Mouse (Mus musculus) kidney, adult 8-10 months (tissue): ENCODE measurements around the gene Wdr78.

Source experiments
- DNase-seq, 2 experiments: peaks; one replicate each; pipeline ENCODE4 v3.0.0; 2022

Wdr78 gene

DNA sequence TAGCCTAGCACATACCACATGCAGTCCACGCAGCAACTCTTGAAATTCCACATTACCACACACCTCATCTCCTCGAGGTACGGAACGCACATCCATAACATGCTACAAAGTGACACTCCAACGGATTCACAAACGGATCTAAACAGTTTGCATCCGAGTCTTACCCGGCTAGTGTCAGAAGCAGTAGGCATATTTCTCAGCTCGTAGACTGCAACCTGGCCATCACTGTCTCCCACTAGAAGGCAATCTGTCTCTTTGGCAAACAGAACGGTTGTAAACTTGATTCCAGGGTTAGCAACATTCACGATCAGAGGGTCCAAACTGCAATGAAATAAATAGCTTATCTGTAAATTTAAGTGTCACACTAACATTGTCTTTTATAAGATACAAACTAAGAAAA is 66.3 kb downstream of the Wdr78 start:
- DNase-seq = no peak

- no peak for DNase-seq
Measured at GRCm38 (mm10) chr4:103042997-103043396, 71.4 kb downstream of the Wdr78 start.

DNA sequence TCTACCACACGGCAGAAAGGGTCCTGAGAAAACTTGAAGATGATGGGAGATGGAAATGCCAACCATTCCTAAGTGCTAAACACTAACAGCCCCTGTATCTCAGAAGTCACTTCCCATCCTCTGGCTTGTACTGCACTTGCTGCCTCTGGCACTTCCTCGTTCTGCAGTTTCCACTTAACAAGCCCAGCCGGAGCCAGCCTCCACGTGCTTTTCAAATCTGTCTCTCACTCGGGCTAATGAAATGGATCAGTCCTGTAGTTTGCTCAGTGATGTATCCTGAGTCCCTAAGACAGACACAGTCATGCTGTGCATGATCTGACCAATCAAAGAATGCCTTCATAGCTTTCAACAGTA is 74.5 kb downstream of the Wdr78 start:
- no peak for DNase-seq

DNA sequence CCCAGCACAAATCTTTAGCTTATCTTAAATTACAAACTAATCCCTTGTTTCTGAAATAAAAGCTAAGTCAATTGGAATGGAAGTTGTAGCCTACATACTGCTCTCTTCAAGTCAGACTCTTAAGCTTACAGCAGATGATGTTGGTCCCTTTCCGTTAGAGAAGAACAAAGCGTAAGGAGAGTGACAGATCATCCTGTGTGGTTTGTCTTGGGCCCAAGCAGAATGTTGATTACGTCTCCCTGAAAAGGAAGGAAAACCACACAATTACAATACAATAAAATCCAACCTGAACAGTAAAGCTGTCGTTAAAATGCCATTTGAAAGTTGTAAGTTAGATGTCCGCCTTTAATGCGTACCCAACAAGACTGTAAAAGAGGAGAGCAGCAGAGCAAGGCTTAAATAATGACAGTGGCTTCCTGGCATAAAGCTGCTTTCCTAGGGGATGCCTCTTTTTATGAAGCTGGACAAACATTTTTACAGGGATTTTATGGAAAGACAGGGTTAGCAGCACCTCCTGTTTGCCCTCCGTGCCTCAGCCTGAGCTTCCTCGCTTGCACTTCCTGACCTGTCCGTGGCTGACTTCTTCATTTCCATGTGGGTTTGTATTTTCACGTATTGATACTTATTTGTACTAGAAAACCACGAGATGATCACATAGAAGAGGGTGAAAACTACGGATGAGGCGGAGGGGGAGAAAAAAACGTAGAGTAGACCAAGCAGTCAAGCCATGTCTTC is 75.1 kb downstream of the Wdr78 start:
- no peak for DNase-seq

GRCm38 (mm10) chr4:103028177-103029088 is 85.9 kb downstream of the Wdr78 start:
- no peak for DNase-seq

DNA sequence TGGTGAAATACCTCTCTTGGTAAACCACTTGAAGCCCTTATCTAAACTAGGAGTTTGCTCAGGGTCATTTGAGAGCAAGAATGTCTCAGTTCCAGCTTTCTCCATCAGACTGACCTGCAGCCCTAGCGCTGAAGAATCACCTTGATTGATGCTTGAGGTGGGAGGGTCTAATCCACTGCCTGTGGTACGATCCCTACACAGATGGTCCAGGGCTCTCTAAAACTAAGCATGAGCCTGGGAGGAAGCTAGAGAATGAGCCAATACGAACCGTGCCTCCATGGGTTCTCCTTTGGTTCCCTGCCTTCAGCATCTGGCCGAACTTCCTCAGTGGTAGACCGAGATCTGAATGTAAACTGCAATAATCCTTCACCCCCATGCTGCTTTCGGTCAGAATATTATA is 86.6 kb downstream of the Wdr78 start:
- DNase-seq = no peak

- no peak for DNase-seq
Measured at GRCm38 (mm10) chr4:103026621-103027020, 87.7 kb downstream of the Wdr78 start, which contains the start of gene Insl5. Insl5 (minus strand) TSS chr4:103026842.

GRCm38 (mm10) chr4:103013490-103013889 is 100.9 kb downstream of the Wdr78 start:
- DNase-seq = no peak

DNA sequence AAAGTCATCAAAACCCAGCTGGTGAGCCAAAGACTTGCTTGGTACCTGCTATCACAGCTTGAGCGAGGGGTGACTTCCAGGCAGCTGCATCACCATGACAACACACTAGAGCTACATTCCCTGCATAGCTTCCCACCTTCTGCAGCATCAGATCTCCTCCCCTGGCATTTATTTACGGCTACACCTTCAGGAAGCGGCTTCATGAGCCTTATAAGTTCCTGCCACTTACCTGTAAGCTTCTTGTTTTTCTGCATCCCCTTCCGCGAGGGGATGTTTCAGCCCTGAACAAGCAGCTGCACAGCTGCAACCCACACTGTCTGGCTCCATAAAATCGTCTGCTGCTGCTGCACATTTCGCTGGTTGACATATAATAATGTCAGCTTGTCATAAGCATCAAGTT is 102.5 kb downstream of the Wdr78 start:
- no peak for DNase-seq

GRCm38 (mm10) chr4:103010734-103011133 is 103.6 kb downstream of the Wdr78 start:
- DNase-seq = no peak

GRCm38 (mm10) chr4:103006943-103007418 is 107.4 kb downstream of the Wdr78 start:
- no peak for DNase-seq

DNA sequence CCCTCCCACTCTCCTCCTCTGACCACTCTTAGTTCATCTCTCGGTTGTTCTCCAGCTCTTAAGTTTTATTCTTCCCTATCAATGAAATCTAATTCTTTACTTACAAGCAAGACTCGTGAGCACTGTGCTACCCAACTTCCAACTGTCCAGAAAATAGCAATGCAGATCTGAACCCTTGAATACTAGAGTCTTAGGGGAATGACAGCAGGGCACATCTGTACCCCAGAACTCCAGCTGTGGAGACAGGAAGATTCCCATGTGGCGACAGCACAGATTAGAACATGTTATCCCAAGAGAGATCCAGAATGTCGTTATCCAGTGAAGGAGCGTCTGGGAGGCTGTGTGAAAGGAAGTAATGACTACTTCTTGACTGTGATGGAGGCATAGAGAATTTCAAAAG is 108.1 kb downstream of the Wdr78 start:
- DNase-seq = no peak

GRCm38 (mm10) chr4:103005190-103005945 is 109.0 kb downstream of the Wdr78 start:
- no peak for DNase-seq

GRCm38 (mm10) chr4:103004681-103005080 is 109.7 kb downstream of the Wdr78 start:
- no peak for DNase-seq

DNA sequence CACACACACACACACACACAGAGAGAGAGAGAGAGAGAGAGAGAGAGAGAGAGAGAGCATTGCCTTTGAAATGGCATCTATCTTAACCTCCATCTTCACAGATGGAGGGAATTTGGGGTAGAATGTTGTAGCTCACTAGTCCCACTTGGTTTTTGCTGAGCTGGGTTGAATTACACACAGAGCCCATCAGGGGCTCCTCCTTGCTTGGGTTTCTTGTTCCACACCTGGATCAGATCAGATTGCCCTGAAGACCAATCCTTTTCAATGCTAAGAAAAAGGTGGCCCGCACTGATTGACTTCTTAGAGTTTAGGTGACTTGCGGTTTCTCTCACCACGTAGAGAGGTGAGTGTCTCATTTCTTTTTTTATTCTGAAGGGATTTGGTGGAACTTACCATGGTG is 122.7 kb downstream of the Wdr78 start:
- DNase-seq = no peak

DNA sequence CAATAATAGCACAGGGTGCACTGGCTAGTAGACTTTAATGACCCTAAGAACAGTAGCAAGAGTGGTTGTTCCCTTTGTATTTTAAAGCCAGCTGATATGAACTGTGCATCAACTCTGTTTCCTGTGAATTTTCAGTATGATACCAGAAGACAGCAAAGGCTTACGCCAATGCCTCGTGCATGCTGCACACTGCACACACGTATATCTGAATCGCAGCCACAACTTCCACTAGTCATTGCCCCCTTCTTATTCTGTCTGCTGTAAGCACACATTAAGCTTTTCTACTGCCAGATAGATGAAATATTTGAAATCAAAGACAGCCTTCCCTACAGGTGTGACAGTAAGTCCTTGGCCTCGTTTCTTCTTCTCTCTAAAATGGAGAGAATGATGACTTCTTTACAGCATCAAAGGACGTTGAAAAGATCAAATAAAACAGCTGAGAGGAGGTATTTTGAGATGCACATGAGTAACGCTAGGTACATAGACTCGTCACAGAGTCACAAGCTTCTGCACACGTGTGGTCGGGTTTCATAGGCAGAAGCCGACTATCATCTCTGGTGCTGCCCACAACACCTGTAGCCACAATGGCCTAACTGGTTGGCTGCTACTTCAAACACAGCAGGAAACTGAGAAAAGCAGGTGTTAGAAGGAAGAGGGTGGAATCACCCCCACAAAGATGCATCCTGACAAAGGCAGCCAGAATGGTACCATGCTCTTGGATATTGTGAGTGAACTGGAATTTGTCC is 123.6 kb downstream of the Wdr78 start:
- DNase-seq = no peak

GRCm38 (mm10) chr4:102990016-102990415 is 124.3 kb downstream of the Wdr78 start:
- DNase-seq = no peak

- DNase-seq = no peak
Measured at GRCm38 (mm10) chr4:102989391-102989790, 125.0 kb downstream of the Wdr78 start.

GRCm38 (mm10) chr4:102988526-102988925 is 125.8 kb downstream of the Wdr78 start:
- DNase-seq = no peak
